8 mouse cellular contexts compared by ENCODE assay signal in genomic region chr15:82014745-82015391, GRCm38 (mm10). TPM values are rescaled to one million over a fixed set of nuclear protein-coding genes. Genes with fewer than 3 reads are reported as not detected.
DNase-seq lines count a peak whose midpoint lies in the region; ATAC-seq and TF ChIP-seq lines count a peak whose summit lies in the region.

No protein-coding gene starts in this region.

- H3K4me1 ChIP-seq in heart, embryonic 13.5 days = peaks cover 30% of the 10 kb centered on the region
- peaks cover 40% of the 10 kb centered on the region for H3K4me1 ChIP-seq in E14TG2a.4 (replicated peaks; ENCODE audit: low read depth, low read length)
- H3K4me1 ChIP-seq in forebrain, embryonic 15.5 days = peaks cover 32% of the 10 kb centered on the region
- peaks cover 26% of the 10 kb centered on the region for H3K4me1 ChIP-seq in liver, postnatal 0 days (ENCODE audit: insufficient read depth)

- TF ChIP-seq CTCF in E14TG2a.4 (conservative IDR thresholded peaks at IDR 0.05; ENCODE audit: low read length) = no peak
- TF ChIP-seq CTCF in liver, postnatal 0 days (IDR thresholded peaks at IDR 0.05; ENCODE audit: low read depth) = no peak

- H3K27ac ChIP-seq in heart, embryonic 13.5 days (replicated peaks) = peak overlapping the region; percentile 84; the same call in 1 of the 2 replicates
- H3K27ac ChIP-seq in forebrain, embryonic 15.5 days (replicated peaks) = peak overlapping the region; percentile 82; the same call in 1 of the 2 replicates
- peak overlapping the region; percentile 86 for H3K27ac ChIP-seq in liver, postnatal 0 days (ENCODE audit: low read depth)

- H3K4me3 ChIP-seq in heart, embryonic 13.5 days = peak overlapping the region; percentile 94
- peak overlapping the region; percentile 97 for H3K4me3 ChIP-seq in E14TG2a.4 (replicated peaks; ENCODE audit: low read length)
- peak overlapping the region; percentile 74 for H3K4me3 ChIP-seq in forebrain, embryonic 15.5 days
- peak overlapping the region; percentile 93 for H3K4me3 ChIP-seq in liver, postnatal 0 days (ENCODE audit: low read depth, low read length)

- no peaks in the 10 kb centered on the region for H3K9me3 ChIP-seq in heart, embryonic 13.5 days
- H3K9me3 ChIP-seq in E14TG2a.4 (ENCODE audit: low read length) = no peaks in the 10 kb centered on the region
- no peaks in the 10 kb centered on the region for H3K9me3 ChIP-seq in forebrain, embryonic 15.5 days
- no peaks in the 10 kb centered on the region for H3K9me3 ChIP-seq in liver, postnatal 0 days (ENCODE audit: low read length)

- peak overlapping the region; percentile 90 for H3K9ac ChIP-seq in heart, embryonic 13.5 days
- peak overlapping the region; percentile 83 for H3K9ac ChIP-seq in forebrain, embryonic 15.5 days (replicated peaks)
- H3K9ac ChIP-seq in liver, postnatal 0 days (replicated peaks) = peak overlapping the region; percentile 89

- no peak for TF ChIP-seq EP300 in liver, postnatal 0 days (IDR thresholded peaks at IDR 0.05; ENCODE audit: low read depth)

- H3K36me3 ChIP-seq in heart, embryonic 13.5 days = peaks cover 11% of the 10 kb centered on the region
- peaks cover 24% of the 10 kb centered on the region for H3K36me3 ChIP-seq in E14TG2a.4 (ENCODE audit: insufficient read depth, low read length)
- H3K36me3 ChIP-seq in forebrain, embryonic 15.5 days = peaks cover 8% of the 10 kb centered on the region
- peaks cover 10% of the 10 kb centered on the region for H3K36me3 ChIP-seq in liver, postnatal 0 days (replicated peaks; ENCODE audit: insufficient read depth, low read length)

- DNase-seq in heart, adult 9 months (ENCODE audit: low spot score in 2 of 2) = no peak
- no peak for DNase-seq in liver, postnatal 0 days
- DNase-seq in urinary bladder, postnatal 36 days (ENCODE audit: low spot score in 2 of 2) = no peak
- DNase-seq in layer of hippocampus, postnatal 14 days (ENCODE audit: low spot score in 2 of 2) = no peak
- DNase-seq in layer of hippocampus, adult 8-10 months (ENCODE audit: low spot score in 2 of 2) = no peak

- H3K27me3 ChIP-seq in heart, embryonic 13.5 days (replicated peaks) = no peaks in the 10 kb centered on the region
- H3K27me3 ChIP-seq in E14TG2a.4 (ENCODE audit: insufficient read depth, low read length) = peaks cover 8% of the 10 kb centered on the region
- no peaks in the 10 kb centered on the region for H3K27me3 ChIP-seq in forebrain, embryonic 15.5 days
- no peaks in the 10 kb centered on the region for H3K27me3 ChIP-seq in liver, postnatal 0 days (ENCODE audit: insufficient read depth, low read length)

- peak overlapping the region; percentile 96 for H3K4me2 ChIP-seq in heart, embryonic 13.5 days
- peak overlapping the region; percentile 87 for H3K4me2 ChIP-seq in forebrain, embryonic 15.5 days (replicated peaks)
- H3K4me2 ChIP-seq in liver, postnatal 0 days (ENCODE audit: low read depth, low read length) = peak overlapping the region; percentile 94

- 19% methylated on average over 9 of the region's 9 CpGs for WGBS in heart, embryonic 13.5 days
- 13% methylated on average over 9 of the region's 9 CpGs for WGBS in forebrain, embryonic 15.5 days
- 21% methylated on average over 9 of the region's 9 CpGs for WGBS in liver, postnatal 0 days (ENCODE audit: insufficient replicate concordance)

- no peak for ATAC-seq in heart, embryonic 13.5 days (ENCODE audit: extremely low read depth, insufficient number of reproducible peaks, low FRiP score, low TSS enrichment)
- no peak for ATAC-seq in forebrain, embryonic 15.5 days (replicated peaks)
- ATAC-seq in liver, postnatal 0 days = no peak

RNA-seq across cellular contexts. Expression of gene Desi1, which starts 18.8 kb away (rescaled TPM):
- polyA plus RNA-seq in heart, embryonic 13.5 days (2015; fragmentation: Nextera tagmentation; extraction: Ambion mirVana) = 19.1 and 20.0 TPM in 2 replicates
- 42.3 and 44.7 TPM in 2 replicates for polyA plus RNA-seq in forebrain, embryonic 15.5 days (2015; fragmentation: Nextera tagmentation; extraction: Ambion mirVana)
- 14.6 and 15.0 TPM in 2 replicates for polyA plus RNA-seq in liver, postnatal 0 days (2015; fragmentation: Nextera tagmentation; extraction: Ambion mirVana)
- total RNA-seq in layer of hippocampus, postnatal 14 days (2021) = 100 to 1,000 TPM; 115 to 119 TPM
- total RNA-seq in layer of hippocampus, adult 8-10 months (2022) = 100 to 1,000 TPM in 2 of 4 experiments, 10 to 100 TPM in 2; 90.4 to 112 (median 101) TPM

RNA-seq across cellular contexts. Expression of gene Xrcc6, which starts 27.2 kb away (rescaled TPM):
- polyA plus RNA-seq in heart, embryonic 13.5 days (2015; fragmentation: Nextera tagmentation; extraction: Ambion mirVana) = 71.3 and 72.9 TPM in 2 replicates
- 58.9 and 59.5 TPM in 2 replicates for polyA plus RNA-seq in forebrain, embryonic 15.5 days (2015; fragmentation: Nextera tagmentation; extraction: Ambion mirVana)
- polyA plus RNA-seq in liver, postnatal 0 days (2015; fragmentation: Nextera tagmentation; extraction: Ambion mirVana) = 25.7 and 27.8 TPM in 2 replicates
- total RNA-seq in layer of hippocampus, postnatal 14 days (2021) = 10 to 100 TPM; 29.1 to 30.2 TPM
- 10 to 100 TPM; 27.4 to 35.4 (median 28.9) TPM for total RNA-seq in layer of hippocampus, adult 8-10 months (2022)

RNA-seq across cellular contexts. Expression of gene Snu13, which starts 32.5 kb away (rescaled TPM):
- polyA plus RNA-seq in heart, embryonic 13.5 days (2015; fragmentation: Nextera tagmentation; extraction: Ambion mirVana) = 167 and 192 TPM in 2 replicates
- polyA plus RNA-seq in forebrain, embryonic 15.5 days (2015; fragmentation: Nextera tagmentation; extraction: Ambion mirVana) = 258 and 264 TPM in 2 replicates
- 84.6 and 92.1 TPM in 2 replicates for polyA plus RNA-seq in liver, postnatal 0 days (2015; fragmentation: Nextera tagmentation; extraction: Ambion mirVana)
- total RNA-seq in layer of hippocampus, postnatal 14 days (2021) = 10 to 100 TPM; 93.0 to 98.4 TPM
- total RNA-seq in layer of hippocampus, adult 8-10 months (2022) = 100 to 1,000 TPM in 3 of 4 experiments, 10 to 100 TPM in 1; 98.4 to 120 (median 115) TPM

RNA-seq across cellular contexts. Expression of gene 1700029P11Rik, which starts 34.5 kb away (rescaled TPM):
- not detected in 2 replicates for polyA plus RNA-seq in heart, embryonic 13.5 days (2015; fragmentation: Nextera tagmentation; extraction: Ambion mirVana)
- not detected in 2 replicates for polyA plus RNA-seq in forebrain, embryonic 15.5 days (2015; fragmentation: Nextera tagmentation; extraction: Ambion mirVana)
- not detected in 2 replicates for polyA plus RNA-seq in liver, postnatal 0 days (2015; fragmentation: Nextera tagmentation; extraction: Ambion mirVana)
- not detected for total RNA-seq in layer of hippocampus, postnatal 14 days (2021)
- not detected for total RNA-seq in layer of hippocampus, adult 8-10 months (2022)

RNA-seq across cellular contexts. Expression of gene 4930407I10Rik, which starts 44.1 kb away (rescaled TPM):
- not detected in 2 replicates for polyA plus RNA-seq in heart, embryonic 13.5 days (2015; fragmentation: Nextera tagmentation; extraction: Ambion mirVana)
- polyA plus RNA-seq in forebrain, embryonic 15.5 days (2015; fragmentation: Nextera tagmentation; extraction: Ambion mirVana) = not detected in 2 replicates
- polyA plus RNA-seq in liver, postnatal 0 days (2015; fragmentation: Nextera tagmentation; extraction: Ambion mirVana) = not detected in 2 replicates
- not detected for total RNA-seq in layer of hippocampus, postnatal 14 days (2021)
- not detected for total RNA-seq in layer of hippocampus, adult 8-10 months (2022)
